Mouse (Mus musculus) hindbrain, embryonic 16.5 days (tissue): ENCODE measurements around the gene Tcf15. TPM values are rescaled to one million over a fixed set of nuclear protein-coding genes. Genes with fewer than 3 reads are reported as not detected.

Experiments
- ATAC-seq: fragments of 200-750 bp; cut with Nextera tagmentation; 2 replicates; pipeline ENCODE4 v1.8.0; 2017; ENCODE audit warnings: moderate TSS enrichment, moderate library complexity
- H3K27ac ChIP-seq: fragments of 300-500 bp; sonication (generic); 2 replicates; pipeline ENCODE4 v1.5.1; 2014; ENCODE audit warnings: low read depth, mild to moderate bottlenecking, control low read depth, low read length, moderate library complexity
- H3K27me3 ChIP-seq: fragments of 300-500 bp; sonication (generic); replicated peaks from 2 replicates; pipeline ENCODE4 v1.6.1; 2014; ENCODE audit warnings: low read length; ENCODE audit not compliant: control insufficient read depth, insufficient read depth
- H3K36me3 ChIP-seq: fragments of 300-500 bp; sonication (generic); 2 replicates; pipeline ENCODE4 v1.6.1; 2014; ENCODE audit warnings: mild to moderate bottlenecking, low read length, moderate library complexity, mixed read lengths; ENCODE audit not compliant: control insufficient read depth, insufficient read depth
- H3K4me1 ChIP-seq: fragments of 300-500 bp; sonication (generic); 2 replicates; pipeline ENCODE4 v1.6.1; 2014; ENCODE audit warnings: low read depth, low read length; ENCODE audit not compliant: control insufficient read depth, insufficient read depth
- H3K4me2 ChIP-seq: fragments of 300-500 bp; sonication (generic); 2 replicates; pipeline ENCODE4 v1.6.1; 2014; ENCODE audit warnings: mild to moderate bottlenecking, low read length, control low read depth, moderate library complexity
- H3K4me3 ChIP-seq: fragments of 300-500 bp; sonication (generic); 2 replicates; pipeline ENCODE4 v1.5.1; 2014; ENCODE audit warnings: mild to moderate bottlenecking, low read length, control low read depth, moderate library complexity
- H3K9ac ChIP-seq: fragments of 300-500 bp; sonication (generic); 2 replicates; pipeline ENCODE4 v1.6.1; 2014; ENCODE audit warnings: low read depth, mild to moderate bottlenecking, control low read depth, low read length, moderate library complexity
- H3K9me3 ChIP-seq: fragments of 300-500 bp; sonication (generic); 2 replicates; pipeline ENCODE4 v1.6.1; 2014; ENCODE audit warnings: mild to moderate bottlenecking, low read length, moderate library complexity; ENCODE audit not compliant: control insufficient read depth
- WGBS: fragments of 180-500 bp; shearing (Covaris S2); extraction: QIAGEN DNeasy Blood & Tissue Kit; methylation state at CpG from one replicate; pipeline ENCODE4 v1.1.7; 2014; 5-methylcytosine and 5-hydroxymethylcytosine counted together
- polyA plus RNA-seq: library from polyadenylated mRNA; unstranded; fragments of >200 nt; fragmentation: Nextera tagmentation; extraction: Ambion mirVana; gene quantifications from 2 replicates; pipeline ENCODE4 v1.2.1, GENCODE M21; 2015

Gene Tcf15
- polyA plus RNA-seq, 1 experiment from 2014 or later, result 1.3 TPM

- H3K4me1 ChIP-seq, result no peaks in the 10 kb centered on the region
- H3K36me3 ChIP-seq, result no peaks in the 10 kb centered on the region
- H3K9me3 ChIP-seq, result no peaks in the 10 kb centered on the region
- H3K9ac ChIP-seq, result no peak overlapping the region
- H3K4me2 ChIP-seq, result no peak overlapping the region
- 63% methylated on average over 6 of the region's 6 CpGs for WGBS
- no peak for ATAC-seq
- no peak overlapping the region for H3K27ac ChIP-seq
- no peaks in the 10 kb centered on the region for H3K27me3 ChIP-seq
- no peak overlapping the region for H3K4me3 ChIP-seq
These were observed 7.0 kb downstream of the Tcf15 start for GRCm38 (mm10) chr2:152150373-152150772.

- no peak for ATAC-seq
- H3K9ac ChIP-seq, result no peak overlapping the region
- no peak overlapping the region for H3K4me2 ChIP-seq
- H3K27me3 ChIP-seq, result no peaks in the 10 kb centered on the region
- H3K4me1 ChIP-seq, result no peaks in the 10 kb centered on the region
- H3K27ac ChIP-seq, result no peak overlapping the region
- 18% methylated on average over 3 of the region's 3 CpGs for WGBS
- H3K9me3 ChIP-seq, result no peaks in the 10 kb centered on the region
- no peaks in the 10 kb centered on the region for H3K36me3 ChIP-seq
- H3K4me3 ChIP-seq, result no peak overlapping the region
These were observed 10.0 kb downstream of the Tcf15 start for GRCm38 (mm10) chr2:152153361-152153760.

DNA sequence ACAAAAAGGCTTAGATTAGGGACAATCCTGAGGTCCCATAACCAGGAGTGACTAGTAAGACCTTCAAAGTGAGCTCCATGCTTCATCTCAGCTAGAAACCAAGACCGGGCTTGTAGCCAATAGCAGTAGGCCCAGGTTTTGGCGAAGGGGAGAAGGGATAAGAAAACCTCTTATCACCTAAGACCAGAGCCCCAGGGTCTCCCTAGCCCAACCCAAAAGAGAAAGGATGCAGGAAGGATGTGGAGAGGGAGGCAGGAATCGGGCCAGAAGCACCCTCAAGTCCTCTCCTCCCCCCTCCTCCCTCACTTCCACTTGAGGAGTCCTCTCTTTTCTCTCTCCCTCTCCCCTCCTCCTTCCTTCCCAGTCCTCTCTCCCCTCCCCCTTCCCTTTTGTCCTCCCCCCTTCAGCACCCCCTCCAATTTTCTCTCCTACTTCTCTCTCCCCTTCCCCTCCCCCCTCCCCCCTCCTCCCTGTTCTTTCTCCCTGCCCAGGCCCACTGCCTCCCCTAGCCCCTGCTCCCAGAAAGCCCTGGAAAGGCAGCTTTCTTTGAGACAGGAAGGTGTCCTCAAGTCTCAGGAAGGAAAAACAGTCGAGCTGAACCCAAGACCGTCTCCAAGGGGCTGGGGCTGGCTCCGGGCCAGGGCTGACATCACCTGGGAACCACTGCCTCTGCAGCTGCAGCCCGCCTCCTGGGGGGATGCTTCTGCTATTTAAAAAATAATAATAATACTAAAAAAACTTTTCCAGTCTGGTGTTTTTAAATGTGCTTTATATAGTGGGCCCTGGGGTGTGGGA lies 12.2 kb downstream of the Tcf15 start:
- Histone ChIP-seq H3K27me3 (no peaks in the 10 kb centered on the region), H3K4me2 (no peak overlapping the region), H3K4me3 (no peak overlapping the region), H3K9ac (no peak overlapping the region), H3K4me1 (no peaks in the 10 kb centered on the region), H3K27ac (no peak overlapping the region), H3K9me3 (no peaks in the 10 kb centered on the region; the same call in 1 of the 2 replicates), H3K36me3 (no peaks in the 10 kb centered on the region)
- 44% methylated on average over 7 of the region's 7 CpGs for WGBS
- ATAC-seq, result no peak

DNA sequence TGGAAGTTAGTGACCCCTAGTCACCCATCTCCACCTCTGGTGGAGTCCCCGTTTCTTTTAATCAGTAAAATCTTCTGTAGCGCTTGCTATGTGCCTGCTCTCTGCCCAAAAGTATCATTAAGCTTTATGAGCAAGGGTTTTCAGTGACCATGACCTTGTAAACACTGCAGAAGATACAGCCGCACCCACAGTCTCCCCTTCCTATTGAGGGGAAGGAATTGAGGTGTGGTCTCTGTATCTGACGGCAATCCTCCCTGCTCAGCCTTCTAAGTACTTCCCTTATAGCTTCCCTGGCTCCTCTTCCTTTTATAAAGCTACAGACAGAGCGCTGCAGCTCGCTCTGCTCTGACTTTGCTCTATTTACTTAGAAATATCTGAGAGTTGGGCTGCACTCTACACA lies 13.1 kb downstream of the Tcf15 start:
- H3K4me2 ChIP-seq, result no peak overlapping the region
- H3K27ac ChIP-seq, result no peak overlapping the region
- no peaks in the 10 kb centered on the region for H3K4me1 ChIP-seq
- WGBS, result 81% methylated on average over 6 of the region's 6 CpGs
- H3K36me3 ChIP-seq, result no peaks in the 10 kb centered on the region
- no peak for ATAC-seq
- no peaks in the 10 kb centered on the region; the same call in 1 of the 2 replicates for H3K9me3 ChIP-seq
- H3K4me3 ChIP-seq, result no peak overlapping the region
- no peaks in the 10 kb centered on the region for H3K27me3 ChIP-seq
- no peak overlapping the region for H3K9ac ChIP-seq

GRCm38 (mm10) chr2:152159487-152159886 lies 16.1 kb downstream of the Tcf15 start:
- Histone ChIP-seq H3K4me1 (no peaks in the 10 kb centered on the region), H3K9me3 (no peaks in the 10 kb centered on the region; the same call in 1 of the 2 replicates), H3K27ac (no peak overlapping the region), H3K4me3 (no peak overlapping the region), H3K36me3 (no peaks in the 10 kb centered on the region), H3K9ac (no peak overlapping the region), H3K4me2 (no peak overlapping the region), H3K27me3 (no peaks in the 10 kb centered on the region)
- 84% methylated on average over 1 of the region's 1 CpGs for WGBS
- no peak for ATAC-seq

DNA sequence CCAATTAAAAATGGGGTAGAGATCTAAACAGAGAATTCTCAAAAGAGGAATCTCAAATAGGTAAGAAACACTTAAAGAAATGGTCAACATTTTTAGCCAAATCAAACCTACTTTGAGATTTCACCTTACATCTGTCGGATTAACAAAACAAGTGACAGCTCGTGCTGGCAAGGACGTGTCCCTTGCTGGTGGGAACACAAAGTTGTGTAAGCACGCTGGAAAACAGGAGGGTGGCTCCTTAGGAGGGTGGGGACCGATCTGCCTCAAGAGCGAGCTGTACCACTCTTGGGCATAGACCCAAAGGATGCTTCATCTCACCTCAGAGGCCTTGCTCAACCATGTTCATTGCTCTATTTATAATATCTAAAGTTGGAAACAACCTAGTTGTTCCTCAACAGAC lies 22.9 kb downstream of the Tcf15 start:
- no peak for ATAC-seq
- Histone ChIP-seq H3K36me3 (no peaks in the 10 kb centered on the region), H3K9me3 (peaks cover 2% of the 10 kb centered on the region; the same call in 1 of the 2 replicates), H3K9ac (no peak overlapping the region), H3K27me3 (no peaks in the 10 kb centered on the region), H3K4me2 (no peak overlapping the region), H3K4me1 (peaks cover 6% of the 10 kb centered on the region), H3K27ac (no peak overlapping the region), H3K4me3 (no peak overlapping the region)
- 89% methylated on average over 6 of the region's 6 CpGs for WGBS

- Histone ChIP-seq H3K4me3 (no peak overlapping the region), H3K27me3 (no peaks in the 10 kb centered on the region), H3K4me1 (peaks cover 6% of the 10 kb centered on the region), H3K9me3 (peaks cover 2% of the 10 kb centered on the region; the same call in 1 of the 2 replicates), H3K9ac (no peak overlapping the region), H3K36me3 (no peaks in the 10 kb centered on the region), H3K4me2 (no peak overlapping the region), H3K27ac (peak overlapping the region; percentile 12; the same call in 1 of the 2 replicates)
- WGBS, result 19% methylated on average over 8 of the region's 8 CpGs
- ATAC-seq, result peak; percentile 92
These were observed 24.5 kb downstream of the Tcf15 start for GRCm38 (mm10) chr2:152167851-152168290.

DNA sequence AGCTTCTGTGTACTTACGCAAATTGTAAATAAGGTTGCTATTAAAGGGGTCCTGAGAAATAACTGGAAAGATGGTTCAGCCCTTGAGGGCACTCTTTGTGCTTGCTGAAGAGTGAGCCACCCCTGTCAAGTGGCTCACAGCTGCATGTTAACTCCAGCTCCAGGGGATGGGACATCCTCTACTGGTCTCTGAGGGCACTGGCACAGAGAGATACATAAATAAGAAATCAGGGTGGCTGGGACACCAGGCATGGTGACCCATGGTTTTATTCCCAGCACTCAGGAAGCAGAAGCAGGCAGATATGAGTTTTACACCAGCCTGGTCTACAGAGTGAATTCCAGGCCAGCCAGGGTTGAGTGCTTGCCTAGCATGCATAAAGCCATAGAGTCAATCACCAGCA lies 26.0 kb downstream of the Tcf15 start:
- Histone ChIP-seq H3K4me2 (no peak overlapping the region), H3K9ac (no peak overlapping the region), H3K4me1 (peaks cover 6% of the 10 kb centered on the region), H3K4me3 (no peak overlapping the region), H3K36me3 (no peaks in the 10 kb centered on the region), H3K27me3 (no peaks in the 10 kb centered on the region), H3K9me3 (peaks cover 2% of the 10 kb centered on the region; the same call in 1 of the 2 replicates), H3K27ac (no peak overlapping the region)
- no peak for ATAC-seq
- WGBS, result 100% methylated on average over 1 of the region's 1 CpGs

DNA sequence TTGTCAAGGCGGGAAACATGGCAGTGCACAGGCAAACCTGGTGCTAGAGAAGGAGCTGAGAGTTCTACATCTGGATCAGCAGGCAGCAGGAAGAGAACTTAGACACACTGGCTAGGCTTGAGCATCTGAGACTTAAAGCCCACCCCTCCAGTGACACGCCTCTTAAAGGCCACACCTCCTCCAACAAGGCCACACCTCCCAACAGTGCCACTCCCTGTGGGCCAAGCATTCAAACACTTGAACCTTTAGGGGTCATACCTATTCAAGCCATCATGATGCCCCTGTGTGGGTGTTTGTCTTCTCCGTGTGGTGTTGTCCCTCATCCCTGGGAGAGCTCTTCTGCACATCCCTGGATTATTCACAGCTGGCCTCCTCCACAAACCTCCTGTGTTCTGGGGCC lies 31.5 kb downstream of the Tcf15 start:
- H3K36me3 ChIP-seq, result no peaks in the 10 kb centered on the region
- H3K27ac ChIP-seq, result no peak overlapping the region
- no peaks in the 10 kb centered on the region for H3K27me3 ChIP-seq
- ATAC-seq, result no peak
- WGBS, result 98% methylated on average over 3 of the region's 3 CpGs
- no peak overlapping the region for H3K4me3 ChIP-seq
- peaks cover 2% of the 10 kb centered on the region; the same call in 1 of the 2 replicates for H3K4me1 ChIP-seq
- no peak overlapping the region for H3K4me2 ChIP-seq
- H3K9me3 ChIP-seq, result no peaks in the 10 kb centered on the region
- no peak overlapping the region for H3K9ac ChIP-seq
